Mouse (Mus musculus): ENCODE measurements around the gene Gtf2ird1. TPM values are rescaled to one million over a fixed set of nuclear protein-coding genes. Genes with fewer than 3 reads are reported as not detected.
"Not testable (repeated sequence)": the region's sequence is repeated elsewhere in the genome, so short reads cannot be mapped to it uniquely, and the experiment has no call there.

Gene Gtf2ird1
- polyA plus RNA-seq, 1 experiment from 2014 or later: 74.5 TPM

DNA sequence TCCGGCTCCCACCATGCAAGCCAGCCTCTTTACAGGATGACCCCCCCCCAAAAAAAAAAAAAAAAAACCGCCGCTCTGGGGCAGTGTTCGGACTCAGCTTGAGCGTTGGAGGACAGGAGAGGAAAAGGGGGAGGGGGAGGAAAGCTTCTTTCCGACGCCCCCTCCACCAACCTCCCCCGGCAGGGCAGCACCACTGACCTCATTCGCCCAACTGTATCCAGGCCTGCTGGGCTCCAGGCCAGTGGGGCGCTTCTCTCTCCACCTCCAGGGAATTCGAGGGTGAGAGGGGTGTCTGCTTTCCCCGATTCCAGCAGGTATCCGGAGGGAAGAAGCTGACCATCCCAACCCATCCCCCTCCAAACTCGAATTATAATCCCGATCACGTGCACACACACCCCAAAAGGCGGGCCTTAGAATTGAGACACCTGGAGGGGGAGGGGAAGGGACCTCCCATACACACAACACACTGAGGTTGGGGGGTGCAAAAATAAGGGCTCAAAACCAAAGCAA lies 547 bp downstream of the Gtf2ird1 start:
- H3K9me3 ChIP-seq: no peaks in the 10 kb centered on the region
- H3K4me1 ChIP-seq (replicated peaks): peaks cover 26% of the 10 kb centered on the region
- 1% methylated on average over 16 of the region's 17 CpGs for WGBS
- H3K27ac ChIP-seq: peak overlapping the region; percentile 94
- H3K36me3 ChIP-seq: peaks cover 10% of the 10 kb centered on the region
- no peaks in the 10 kb centered on the region for H3K27me3 ChIP-seq
- H3K4me3 ChIP-seq: peak overlapping the region; percentile 76
- H3K9ac ChIP-seq: peak overlapping the region; percentile 89
- peak; percentile 81 for ATAC-seq (ENCODE audit: low FRiP score)
- peak overlapping the region; percentile 96 for H3K4me2 ChIP-seq

DNA sequence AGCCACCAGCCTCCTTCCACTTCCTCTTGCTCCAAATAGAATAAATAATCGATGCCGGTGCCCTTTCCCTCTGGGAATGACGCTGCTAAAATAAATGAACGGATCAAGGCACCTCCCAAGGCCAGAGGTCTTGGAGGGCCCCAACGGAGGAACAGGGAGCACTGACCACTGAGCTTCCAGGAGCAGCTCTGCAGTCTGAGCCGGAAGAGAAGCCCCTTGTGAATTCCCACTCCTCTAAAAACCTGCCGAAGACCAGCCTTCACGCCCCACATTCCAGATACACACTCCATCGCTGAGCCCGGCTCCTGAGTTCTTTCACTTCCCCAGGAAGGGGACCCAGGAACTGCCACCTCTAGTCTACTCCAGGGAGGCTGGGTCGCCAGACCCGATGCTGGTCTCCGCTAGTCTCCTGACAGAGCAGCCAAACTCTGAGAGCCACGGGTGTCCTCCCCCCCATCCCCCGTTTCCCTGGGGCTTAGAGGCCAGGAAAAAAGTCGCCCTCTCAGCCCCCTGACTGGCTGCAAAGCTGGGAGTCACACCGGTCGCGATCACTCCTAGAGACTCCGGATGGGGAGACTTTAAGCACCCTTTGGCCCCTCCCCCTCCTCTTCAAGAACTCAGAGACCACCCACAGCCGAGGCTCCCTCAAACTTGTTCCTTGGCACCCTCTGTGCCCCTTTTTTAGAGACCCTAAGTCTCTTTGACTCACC lies 1.2 kb downstream of the Gtf2ird1 start:
- H3K4me3 ChIP-seq: peak overlapping the region; percentile 76
- H3K4me2 ChIP-seq: peak overlapping the region; percentile 96
- no peaks in the 10 kb centered on the region for H3K9me3 ChIP-seq
- H3K36me3 ChIP-seq: peaks cover 10% of the 10 kb centered on the region
- 1% methylated on average over 21 of the region's 21 CpGs for WGBS
- peak overlapping the region; percentile 94 for H3K27ac ChIP-seq
- peak; percentile 21; the same call in 1 of the 2 replicates for ATAC-seq (ENCODE audit: low FRiP score)
- peaks cover 26% of the 10 kb centered on the region for H3K4me1 ChIP-seq (replicated peaks)
- no peaks in the 10 kb centered on the region for H3K27me3 ChIP-seq
- peak overlapping the region; percentile 89 for H3K9ac ChIP-seq

GRCm38 (mm10) chr5:134454421-134454820 lies 2.1 kb downstream of the Gtf2ird1 start:
- Histone ChIP-seq H3K4me3 (peak overlapping the region; percentile 76), H3K9me3 (no peaks in the 10 kb centered on the region), H3K9ac (peak overlapping the region; percentile 89), H3K4me2 (peak overlapping the region; percentile 96), H3K27ac (peak overlapping the region; percentile 94), H3K4me1 (replicated peaks) (peaks cover 26% of the 10 kb centered on the region), H3K36me3 (peaks cover 10% of the 10 kb centered on the region), H3K27me3 (no peaks in the 10 kb centered on the region)
- ATAC-seq (ENCODE audit: low FRiP score): no peak
- WGBS: 24% methylated on average over 9 of the region's 9 CpGs

DNA sequence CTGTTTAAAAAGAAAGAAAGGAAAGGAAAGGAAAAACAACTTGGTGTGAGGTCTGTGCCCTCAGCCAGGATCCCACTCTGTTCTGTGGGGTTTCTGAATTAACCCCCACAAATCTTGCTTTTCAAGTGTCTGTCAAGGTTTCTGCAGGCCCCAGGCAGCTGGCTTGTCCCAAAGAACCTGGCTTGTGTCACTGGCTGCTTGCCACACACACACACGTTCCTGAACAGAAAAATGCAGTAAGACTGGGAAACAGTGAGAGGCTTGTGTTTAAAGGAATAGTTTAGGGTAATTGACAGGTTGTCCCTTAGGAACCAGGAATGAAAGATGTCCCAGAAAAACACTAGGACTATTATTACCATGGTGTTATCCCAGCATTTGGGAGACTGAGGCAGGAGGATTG lies 2.9 kb downstream of the Gtf2ird1 start:
- Histone ChIP-seq H3K4me1 (replicated peaks) (peaks cover 26% of the 10 kb centered on the region), H3K36me3 (peaks cover 10% of the 10 kb centered on the region), H3K27ac (peak overlapping the region; percentile 24; the same call in 1 of the 2 replicates), H3K27me3 (no peaks in the 10 kb centered on the region), H3K9ac (peak overlapping the region; percentile 24; the same call in 1 of the 2 replicates), H3K9me3 (no peaks in the 10 kb centered on the region), H3K4me2 (peak overlapping the region; percentile 96; the same call in 1 of the 2 replicates), H3K4me3 (no peak overlapping the region)
- ATAC-seq (ENCODE audit: low FRiP score): no peak
- WGBS: 35% methylated on average over 1 of the region's 1 CpGs

GRCm38 (mm10) chr5:134446755-134447154 lies 9.8 kb downstream of the Gtf2ird1 start:
- 98% methylated on average over 4 of the region's 4 CpGs for WGBS
- peaks cover 40% of the 10 kb centered on the region for H3K36me3 ChIP-seq
- not testable (repeated sequence) for H3K27ac ChIP-seq; H3K9ac ChIP-seq; ATAC-seq (ENCODE audit: low FRiP score); H3K9me3 ChIP-seq; H3K27me3 ChIP-seq; H3K4me2 ChIP-seq; H3K4me3 ChIP-seq
- peaks cover 15% of the 10 kb centered on the region for H3K4me1 ChIP-seq (replicated peaks)

GRCm38 (mm10) chr5:134445895-134446294 lies 10.6 kb downstream of the Gtf2ird1 start:
- Histone ChIP-seq H3K4me1 (replicated peaks) (peaks cover 18% of the 10 kb centered on the region), H3K9ac (no peak overlapping the region), H3K9me3 (0 out of 2 replicates have a peak, but pooled peaks cover 3% of the 10 kb centered on the region), H3K27ac (no peak overlapping the region), H3K4me3 (no peak overlapping the region), H3K36me3 (peaks cover 36% of the 10 kb centered on the region), H3K27me3 (no peaks in the 10 kb centered on the region), H3K4me2 (no peak overlapping the region)
- ATAC-seq (ENCODE audit: low FRiP score): no peak
- 70% methylated on average over 10 of the region's 10 CpGs for WGBS

DNA sequence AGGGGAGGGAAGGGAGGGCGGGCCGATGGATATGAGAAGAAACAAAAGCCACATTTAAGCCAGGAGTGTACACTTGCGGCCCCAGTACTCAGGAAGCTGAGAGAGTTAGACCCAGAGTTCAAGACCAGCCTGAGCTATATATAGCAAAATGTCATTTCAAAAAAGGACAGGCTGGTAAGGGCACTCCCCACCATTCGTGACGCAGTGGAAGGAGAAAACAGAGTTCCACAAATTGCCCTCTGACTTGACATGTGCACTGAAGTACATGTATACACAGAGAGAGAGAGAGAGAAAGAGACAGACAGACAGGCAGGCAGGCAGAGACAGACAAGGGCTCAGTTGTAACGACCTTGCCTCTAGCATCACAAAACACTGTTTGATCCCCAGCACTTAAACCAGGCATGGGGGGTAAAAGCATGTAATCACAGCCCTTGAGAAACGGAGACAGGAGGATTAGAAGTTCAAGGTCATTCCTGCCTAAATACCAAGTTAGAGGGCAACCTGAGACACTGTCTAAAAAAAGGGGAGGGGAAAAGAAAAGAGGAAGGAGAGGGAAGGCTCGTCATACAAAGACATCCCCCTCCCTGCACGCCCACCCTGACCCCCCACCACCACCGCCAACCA lies 11.2 kb downstream of the Gtf2ird1 start:
- Histone ChIP-seq H3K36me3 (peaks cover 39% of the 10 kb centered on the region), H3K27ac (no peak overlapping the region; the same call in 1 of the 2 replicates), H3K4me1 (replicated peaks) (peaks cover 22% of the 10 kb centered on the region), H3K4me2 (no peak overlapping the region), H3K9me3 (0 out of 2 replicates have a peak, but pooled peaks cover 3% of the 10 kb centered on the region), H3K4me3 (no peak overlapping the region), H3K27me3 (no peaks in the 10 kb centered on the region), H3K9ac (no peak overlapping the region)
- 76% methylated on average over 10 of the region's 10 CpGs for WGBS
- no peak for ATAC-seq (ENCODE audit: low FRiP score)

DNA sequence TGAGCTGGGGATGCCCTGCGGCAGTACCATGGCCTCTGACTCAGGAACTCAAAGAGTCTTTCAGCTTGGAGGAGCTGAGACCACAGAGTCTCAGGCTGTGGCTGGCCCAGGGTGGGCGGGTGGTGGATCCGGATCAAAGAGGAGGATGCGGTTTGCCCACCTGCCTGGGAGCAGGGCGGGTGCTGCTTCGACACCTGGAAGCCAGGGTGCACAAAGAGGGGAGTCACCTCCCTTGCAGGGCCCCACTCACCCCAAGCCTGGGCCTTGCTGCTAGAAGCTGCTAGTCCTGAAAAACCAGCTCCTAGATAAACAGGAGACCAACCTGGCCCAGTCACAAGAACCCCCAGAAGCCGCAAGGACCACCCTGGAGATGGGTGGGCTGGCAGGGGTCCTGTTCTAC lies 12.0 kb downstream of the Gtf2ird1 start:
- H3K36me3 ChIP-seq: peaks cover 47% of the 10 kb centered on the region
- H3K9me3 ChIP-seq: 0 out of 2 replicates have a peak, but pooled peaks cover 3% of the 10 kb centered on the region
- H3K9ac ChIP-seq: no peak overlapping the region
- no peak overlapping the region for H3K4me2 ChIP-seq
- ATAC-seq (ENCODE audit: low FRiP score): no peak
- 98% methylated on average over 7 of the region's 7 CpGs for WGBS
- no peaks in the 10 kb centered on the region for H3K27me3 ChIP-seq
- peaks cover 31% of the 10 kb centered on the region for H3K4me1 ChIP-seq (replicated peaks)
- no peak overlapping the region for H3K4me3 ChIP-seq
- no peak overlapping the region for H3K27ac ChIP-seq

GRCm38 (mm10) chr5:134442066-134442465 lies 14.4 kb downstream of the Gtf2ird1 start:
- Histone ChIP-seq H3K27ac (no peak overlapping the region), H3K4me2 (no peak overlapping the region), H3K9me3 (0 out of 2 replicates have a peak, but pooled peaks cover 3% of the 10 kb centered on the region), H3K4me3 (no peak overlapping the region), H3K36me3 (peaks cover 44% of the 10 kb centered on the region), H3K4me1 (replicated peaks) (peaks cover 41% of the 10 kb centered on the region), H3K27me3 (no peaks in the 10 kb centered on the region), H3K9ac (no peak overlapping the region)
- ATAC-seq (ENCODE audit: low FRiP score): no peak
- 89% methylated on average over 3 of the region's 3 CpGs for WGBS

DNA sequence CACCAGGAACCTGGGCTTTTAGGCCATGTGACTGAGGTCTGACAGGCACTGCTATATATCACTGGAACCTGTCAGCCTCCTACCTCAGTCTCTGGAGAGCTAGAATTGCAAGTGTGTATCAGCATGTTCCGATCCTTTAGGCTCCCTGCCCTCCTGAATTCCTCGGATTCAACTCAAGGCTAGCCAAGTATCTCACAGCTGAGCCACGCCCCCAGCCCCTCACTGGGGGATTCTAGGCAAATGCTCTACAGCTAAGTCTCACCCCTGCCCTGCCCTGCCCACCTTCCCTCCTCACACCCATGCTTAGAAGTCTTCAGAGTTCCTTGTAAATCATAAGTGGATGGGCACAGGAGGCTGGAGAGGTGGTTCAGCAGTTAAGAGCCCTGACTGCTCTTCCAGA lies 15.4 kb downstream of the Gtf2ird1 start:
- peaks cover 41% of the 10 kb centered on the region for H3K36me3 ChIP-seq
- peaks cover 46% of the 10 kb centered on the region for H3K4me1 ChIP-seq (replicated peaks)
- ATAC-seq (ENCODE audit: low FRiP score): no peak
- H3K4me2 ChIP-seq: no peak overlapping the region
- 81% methylated on average over 3 of the region's 3 CpGs for WGBS
- no peak overlapping the region for H3K4me3 ChIP-seq
- no peaks in the 10 kb centered on the region for H3K27me3 ChIP-seq
- H3K27ac ChIP-seq: no peak overlapping the region
- H3K9ac ChIP-seq: no peak overlapping the region
- 0 out of 2 replicates have a peak, but pooled peaks cover 3% of the 10 kb centered on the region for H3K9me3 ChIP-seq

DNA sequence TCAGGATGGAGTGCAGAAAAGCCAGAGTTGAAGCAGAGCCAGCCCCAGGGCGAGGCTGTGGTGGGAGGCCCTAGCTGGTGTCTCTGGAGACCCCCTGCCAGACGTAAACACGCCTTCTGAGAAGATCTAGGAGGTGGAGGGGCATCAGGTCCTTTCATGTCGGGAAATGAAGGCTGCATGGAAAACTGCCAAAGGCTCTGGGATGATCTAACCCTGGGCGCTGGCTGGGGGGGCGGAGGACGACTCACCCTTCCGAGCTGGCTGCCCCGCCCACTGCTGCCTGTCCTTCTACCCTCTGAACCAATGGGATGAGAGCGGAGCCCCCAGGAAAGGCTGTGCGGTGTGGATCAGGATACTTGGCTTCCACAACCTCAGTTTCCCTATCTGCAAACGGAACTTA lies 16.4 kb downstream of the Gtf2ird1 start:
- Histone ChIP-seq H3K27me3 (no peaks in the 10 kb centered on the region), H3K36me3 (peaks cover 41% of the 10 kb centered on the region), H3K4me2 (no peak overlapping the region), H3K4me1 (replicated peaks) (peaks cover 44% of the 10 kb centered on the region), H3K27ac (no peak overlapping the region), H3K9me3 (0 out of 2 replicates have a peak, but pooled peaks cover 3% of the 10 kb centered on the region), H3K9ac (no peak overlapping the region), H3K4me3 (no peak overlapping the region)
- 73% methylated on average over 12 of the region's 12 CpGs for WGBS
- ATAC-seq (ENCODE audit: low FRiP score): no peak

DNA sequence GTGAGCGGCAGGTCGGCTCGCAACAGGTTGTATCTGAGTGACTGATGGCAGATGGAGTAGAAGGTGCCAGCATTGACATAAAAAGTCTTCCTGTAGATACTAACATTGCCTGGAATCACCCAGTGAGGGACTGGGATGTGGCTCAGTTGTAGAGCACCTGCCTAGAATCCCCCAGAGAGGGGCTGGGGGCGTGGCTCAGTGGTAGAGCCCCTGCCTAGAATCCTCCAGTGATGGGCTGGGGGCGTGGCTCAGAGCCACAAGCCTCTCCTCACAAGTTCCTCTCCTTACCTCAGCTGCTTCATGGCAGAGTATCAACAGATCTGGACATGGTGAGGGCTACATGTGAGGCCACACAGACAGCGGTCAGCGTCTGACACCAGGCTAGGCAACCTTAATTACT lies 17.0 kb downstream of the Gtf2ird1 start:
- no peak overlapping the region for H3K4me3 ChIP-seq
- H3K27ac ChIP-seq: no peak overlapping the region
- WGBS: 92% methylated on average over 7 of the region's 7 CpGs
- no peaks in the 10 kb centered on the region for H3K27me3 ChIP-seq
- ATAC-seq (ENCODE audit: low FRiP score): no peak
- no peak overlapping the region for H3K9ac ChIP-seq
- H3K36me3 ChIP-seq: peaks cover 38% of the 10 kb centered on the region
- peaks cover 43% of the 10 kb centered on the region for H3K4me1 ChIP-seq (replicated peaks)
- no peak overlapping the region for H3K4me2 ChIP-seq
- 0 out of 2 replicates have a peak, but pooled peaks cover 3% of the 10 kb centered on the region for H3K9me3 ChIP-seq
